Mouse (Mus musculus): Measurements from ENCODE around the gene Dcdc2b. TPM values are rescaled to one million over a fixed set of nuclear protein-coding genes. Genes with fewer than 3 reads are reported as not detected.

The Dcdc2b gene
- total and polyA plus RNA-seq, 2 experiments from 2014 or later = 3.0 to 4.5 TPM

- no peak for ATAC-seq
- Histone ChIP-seq H3K4me1 (ENCODE audit: insufficient read depth) (no peaks in the 10 kb centered on the region), H3K27ac (ENCODE audit: low read depth, low read length) (no peak overlapping the region), H3K27me3 (ENCODE audit: insufficient read depth, low read length) (no peaks in the 10 kb centered on the region), H3K9ac (no peak overlapping the region), H3K9me3 (ENCODE audit: low read length) (no peaks in the 10 kb centered on the region), H3K36me3 (ENCODE audit: insufficient read depth) (no peaks in the 10 kb centered on the region), H3K4me2 (ENCODE audit: low read depth) (no peak overlapping the region), H3K4me3 (ENCODE audit: low read depth, low read length) (no peak overlapping the region)
- WGBS = 97% methylated on average over 4 of the region's 4 CpGs
- TF ChIP-seq CTCF (IDR thresholded peaks at IDR 0.05; ENCODE audit: low read depth) = no peak
- DNase-seq = no peak
Observed at GRCm38 (mm10) chr4:129573093-129573370, 41.0 kb downstream of the Dcdc2b start.

DNA sequence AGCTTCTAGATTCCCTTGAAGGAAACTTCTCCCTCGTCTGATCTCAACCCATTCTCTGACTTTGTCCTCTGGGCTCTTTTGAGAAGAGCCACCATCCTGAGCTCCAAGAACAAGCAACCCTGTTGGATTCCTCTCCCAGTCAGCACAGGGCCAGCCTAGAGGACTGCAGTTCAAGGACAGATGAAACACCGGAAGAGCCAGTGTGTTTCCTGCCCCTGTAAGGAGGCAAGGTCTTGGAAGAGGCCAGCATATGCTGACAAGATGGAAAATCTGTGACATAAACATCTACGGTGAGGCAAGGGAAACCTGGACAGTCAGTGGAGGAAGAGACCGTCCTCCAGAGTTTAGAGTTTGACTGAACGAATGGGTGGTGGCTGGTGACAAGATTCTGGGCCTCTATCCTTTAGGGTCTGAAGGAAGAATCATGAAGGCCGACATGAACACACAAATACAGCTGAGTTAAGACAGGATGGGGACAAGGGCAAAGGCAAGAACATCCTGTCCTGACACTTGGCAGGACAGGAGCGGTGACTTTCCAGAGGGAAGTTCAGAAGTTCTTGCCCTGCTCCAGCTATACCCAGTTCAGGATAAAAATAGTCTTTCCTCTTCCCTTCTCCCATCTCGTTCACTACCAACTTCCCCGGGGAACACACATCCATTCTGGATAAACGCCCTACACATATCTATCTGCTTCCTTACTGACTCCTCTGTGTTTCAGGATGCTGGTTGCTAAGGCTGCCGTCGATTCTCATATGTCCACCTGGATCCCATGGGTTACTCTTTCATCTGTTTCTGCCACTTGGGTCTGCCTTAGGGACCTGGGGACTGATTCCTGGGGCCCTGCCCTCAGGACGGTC lies 41.6 kb downstream of the Dcdc2b start:
- no peaks in the 10 kb centered on the region for H3K4me1 ChIP-seq (ENCODE audit: insufficient read depth)
- H3K9ac ChIP-seq = no peak overlapping the region
- WGBS = 86% methylated on average over 13 of the region's 13 CpGs
- no peak overlapping the region for H3K4me2 ChIP-seq (ENCODE audit: low read depth)
- DNase-seq (no peak), ATAC-seq (no peak)
- no peaks in the 10 kb centered on the region for H3K36me3 ChIP-seq (ENCODE audit: insufficient read depth)
- no peak overlapping the region for H3K27ac ChIP-seq (ENCODE audit: low read depth, low read length)
- TF ChIP-seq CTCF (IDR thresholded peaks at IDR 0.05; ENCODE audit: low read depth) = no peak
- no peaks in the 10 kb centered on the region for H3K9me3 ChIP-seq (ENCODE audit: low read length)
- no peaks in the 10 kb centered on the region for H3K27me3 ChIP-seq (ENCODE audit: insufficient read depth, low read length)
- H3K4me3 ChIP-seq (ENCODE audit: low read depth, low read length) = no peak overlapping the region

DNA sequence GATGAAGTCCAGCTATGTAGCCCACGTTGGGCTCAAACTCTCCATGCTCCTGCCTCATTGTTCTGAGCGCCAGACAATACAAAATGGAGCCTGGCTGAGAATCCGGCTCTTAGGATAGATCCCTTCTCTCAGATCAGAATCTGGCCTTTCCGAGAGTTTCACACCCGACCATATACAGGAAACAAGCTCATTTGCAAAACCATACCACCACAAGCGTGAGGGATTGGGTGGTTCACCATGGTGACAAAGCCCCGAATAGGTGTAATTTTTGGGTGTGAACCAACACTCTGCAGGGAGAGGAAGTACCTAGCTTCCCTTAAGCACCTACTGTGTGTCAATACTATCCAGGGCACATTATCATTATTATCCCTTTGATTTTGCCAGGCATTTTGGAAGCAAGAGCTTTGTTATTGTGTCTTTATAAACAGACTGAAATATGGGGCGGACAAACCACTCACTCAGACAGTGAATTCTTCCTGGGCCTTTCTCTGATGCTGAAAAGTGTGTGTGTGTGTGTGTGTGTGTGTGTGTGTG lies 42.4 kb downstream of the Dcdc2b start:
- H3K36me3 ChIP-seq (ENCODE audit: insufficient read depth) = no peaks in the 10 kb centered on the region
- ATAC-seq (no peak), DNase-seq (no peak)
- 71% methylated on average over 8 of the region's 8 CpGs for WGBS
- H3K27me3 ChIP-seq (ENCODE audit: insufficient read depth, low read length) = no peaks in the 10 kb centered on the region
- H3K9me3 ChIP-seq (ENCODE audit: low read length) = no peaks in the 10 kb centered on the region
- H3K4me1 ChIP-seq (ENCODE audit: insufficient read depth) = no peaks in the 10 kb centered on the region
- no peak overlapping the region for H3K27ac ChIP-seq (ENCODE audit: low read depth, low read length)
- H3K4me3 ChIP-seq (ENCODE audit: low read depth, low read length) = no peak overlapping the region
- no peak overlapping the region for H3K4me2 ChIP-seq (ENCODE audit: low read depth)
- no peak for TF ChIP-seq CTCF (IDR thresholded peaks at IDR 0.05; ENCODE audit: low read depth)
- no peak overlapping the region for H3K9ac ChIP-seq

DNA sequence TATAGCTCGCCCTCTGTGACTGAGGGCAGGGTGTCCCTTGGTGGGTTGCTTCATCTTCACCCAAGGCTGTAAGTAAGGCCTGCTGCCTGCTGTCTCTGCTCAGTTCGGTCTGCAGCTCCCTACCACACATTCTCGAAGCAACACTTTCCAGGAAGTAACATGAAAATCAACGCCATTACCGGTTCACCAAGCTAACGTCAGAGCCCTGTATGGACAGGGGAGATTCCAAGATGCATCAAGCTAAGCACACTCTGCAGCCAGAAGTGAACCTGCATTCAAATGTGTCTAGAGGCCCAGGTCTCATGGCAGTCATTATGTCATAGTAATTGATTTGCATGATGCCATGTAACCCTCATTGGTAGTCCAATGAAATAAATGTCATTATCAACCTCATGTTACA lies 44.0 kb downstream of the Dcdc2b start:
- ATAC-seq = no peak
- WGBS = 90% methylated on average over 6 of the region's 6 CpGs
- H3K4me2 ChIP-seq (ENCODE audit: low read depth) = no peak overlapping the region

GRCm38 (mm10) chr4:129568366-129568765 lies 45.7 kb downstream of the Dcdc2b start:
- Histone ChIP-seq H3K4me2 (ENCODE audit: low read depth) (no peak overlapping the region), H3K4me3 (ENCODE audit: low read depth, low read length) (no peak overlapping the region), H3K36me3 (ENCODE audit: insufficient read depth) (no peaks in the 10 kb centered on the region), H3K9ac (no peak overlapping the region), H3K4me1 (ENCODE audit: insufficient read depth) (no peaks in the 10 kb centered on the region), H3K9me3 (ENCODE audit: low read length) (no peaks in the 10 kb centered on the region), H3K27ac (ENCODE audit: low read depth, low read length) (no peak overlapping the region), H3K27me3 (ENCODE audit: insufficient read depth, low read length) (no peaks in the 10 kb centered on the region)
- WGBS = 92% methylated on average over 7 of the region's 7 CpGs
- no peak for TF ChIP-seq CTCF (IDR thresholded peaks at IDR 0.05; ENCODE audit: low read depth)
- no peak for ATAC-seq
- no peak for DNase-seq

More for the DNA sequence above, 44.0 kb downstream of the Dcdc2b start:
- no peaks in the 10 kb centered on the region for H3K4me1 ChIP-seq (ENCODE audit: insufficient read depth)
- H3K27me3 ChIP-seq (ENCODE audit: insufficient read depth, low read length) = no peaks in the 10 kb centered on the region
- H3K9ac ChIP-seq = no peak overlapping the region
- no peaks in the 10 kb centered on the region for H3K9me3 ChIP-seq (ENCODE audit: low read length)
- no peak for DNase-seq
- no peak overlapping the region for H3K27ac ChIP-seq (ENCODE audit: low read depth, low read length)
- no peaks in the 10 kb centered on the region for H3K36me3 ChIP-seq (ENCODE audit: insufficient read depth)
- TF ChIP-seq CTCF (IDR thresholded peaks at IDR 0.05; ENCODE audit: low read depth) = no peak
- no peak overlapping the region for H3K4me3 ChIP-seq (ENCODE audit: low read depth, low read length)

DNA sequence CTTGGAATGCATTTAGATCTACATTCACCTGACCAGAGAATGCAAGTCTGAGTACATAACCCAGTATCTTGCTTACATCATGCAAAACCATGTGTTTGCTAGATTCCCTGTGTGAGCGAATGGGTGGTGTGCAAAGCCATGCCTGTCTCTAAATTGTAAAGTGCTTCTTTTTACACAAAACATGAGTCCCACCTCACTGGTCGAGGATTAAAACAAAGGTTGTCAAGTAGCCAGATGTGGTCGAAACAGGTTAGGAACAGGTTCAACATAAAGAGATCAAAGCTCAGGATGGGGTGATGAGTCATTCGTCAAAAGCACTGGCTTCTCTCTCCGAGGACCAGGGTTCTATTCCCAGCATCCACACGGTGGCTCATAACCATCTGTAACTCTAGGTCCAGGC lies 48.9 kb downstream of the Dcdc2b start:
- H3K4me3 ChIP-seq (ENCODE audit: low read depth, low read length) = no peak overlapping the region
- H3K4me1 ChIP-seq (ENCODE audit: insufficient read depth) = no peaks in the 10 kb centered on the region
- TF ChIP-seq CTCF (IDR thresholded peaks at IDR 0.05; ENCODE audit: low read depth) = no peak
- 80% methylated on average over 6 of the region's 6 CpGs for WGBS
- H3K4me2 ChIP-seq (ENCODE audit: low read depth) = no peak overlapping the region
- H3K9ac ChIP-seq = no peak overlapping the region
- DNase-seq (no peak), ATAC-seq (no peak)
- H3K27me3 ChIP-seq (ENCODE audit: insufficient read depth, low read length) = no peaks in the 10 kb centered on the region
- H3K36me3 ChIP-seq (ENCODE audit: insufficient read depth) = no peaks in the 10 kb centered on the region
- no peaks in the 10 kb centered on the region for H3K9me3 ChIP-seq (ENCODE audit: low read length)
- H3K27ac ChIP-seq (ENCODE audit: low read depth, low read length) = no peak overlapping the region

DNA sequence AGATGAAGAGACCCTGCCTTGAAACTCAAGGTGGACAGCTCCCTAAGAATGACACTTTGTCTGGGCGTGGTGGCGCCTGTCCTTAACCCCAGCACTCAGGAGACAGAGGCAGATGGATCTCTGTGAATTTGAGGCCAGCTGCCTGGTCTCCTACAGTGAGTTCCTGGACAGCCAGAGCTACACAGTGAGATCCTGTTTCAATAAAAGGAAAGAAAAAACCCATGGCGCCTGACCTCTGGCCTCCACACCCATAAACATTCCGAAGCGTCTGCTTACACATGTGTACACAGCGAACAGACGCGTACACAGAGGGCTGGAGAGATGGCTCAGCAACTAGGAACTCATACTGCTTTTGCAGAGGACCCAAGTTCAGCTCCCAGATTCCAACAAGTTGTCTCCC lies 50.3 kb downstream of the Dcdc2b start:
- Histone ChIP-seq H3K9me3 (ENCODE audit: low read length) (no peaks in the 10 kb centered on the region), H3K4me2 (ENCODE audit: low read depth) (no peak overlapping the region), H3K27ac (ENCODE audit: low read depth, low read length) (no peak overlapping the region), H3K9ac (no peak overlapping the region), H3K27me3 (ENCODE audit: insufficient read depth, low read length) (no peaks in the 10 kb centered on the region), H3K4me1 (ENCODE audit: insufficient read depth) (no peaks in the 10 kb centered on the region), H3K36me3 (ENCODE audit: insufficient read depth) (no peaks in the 10 kb centered on the region), H3K4me3 (ENCODE audit: low read depth, low read length) (no peak overlapping the region)
- ATAC-seq = no peak
- WGBS = 83% methylated on average over 8 of the region's 8 CpGs
- DNase-seq = no peak
- TF ChIP-seq CTCF (IDR thresholded peaks at IDR 0.05; ENCODE audit: low read depth) = no peak

Data from forebrain, postnatal 0 days (tissue).